Mouse (Mus musculus): Measurements from ENCODE around the gene Rgl1.

GRCm38 (mm10) chr1:152640195-152640981 lies 125.8 kb downstream of the Rgl1 start:
- TF ChIP-seq POLR2A (IDR thresholded peaks at IDR 0.05; ENCODE audit: low read depth, low read length) = no peak
- no peak for TF ChIP-seq CTCF (IDR thresholded peaks at IDR 0.05; ENCODE audit: extremely low read depth, insufficient read length, insufficient replicate concordance, low read depth, low read length)
